Mouse (Mus musculus): ENCODE measurements around the gene Apbb2.

- TF ChIP-seq EP300 (IDR thresholded peaks at IDR 0.05) (no peak), CTCF (IDR thresholded peaks at IDR 0.05) (peak; percentile 23)
Measured at GRCm38 (mm10) chr5:66417289-66417688, 201.3 kb downstream of the Apbb2 start.

Data from lung, postnatal 0 days (tissue).